Mouse (Mus musculus): Measurements from ENCODE around the gene Zfp78.
"Not testable (repeated sequence)": the region's sequence is repeated elsewhere in the genome, so short reads cannot be mapped to it uniquely, and the experiment has no call there.

Gene Zfp78

GRCm38 (mm10) chr7:6363047-6363488 is at the start of gene Zfp78:
TSS of gene Zfp78 (plus strand) at chr7:6363280.
- DNase-seq (ENCODE audit: low spot score in 2 of 2) = no peak

DNA sequence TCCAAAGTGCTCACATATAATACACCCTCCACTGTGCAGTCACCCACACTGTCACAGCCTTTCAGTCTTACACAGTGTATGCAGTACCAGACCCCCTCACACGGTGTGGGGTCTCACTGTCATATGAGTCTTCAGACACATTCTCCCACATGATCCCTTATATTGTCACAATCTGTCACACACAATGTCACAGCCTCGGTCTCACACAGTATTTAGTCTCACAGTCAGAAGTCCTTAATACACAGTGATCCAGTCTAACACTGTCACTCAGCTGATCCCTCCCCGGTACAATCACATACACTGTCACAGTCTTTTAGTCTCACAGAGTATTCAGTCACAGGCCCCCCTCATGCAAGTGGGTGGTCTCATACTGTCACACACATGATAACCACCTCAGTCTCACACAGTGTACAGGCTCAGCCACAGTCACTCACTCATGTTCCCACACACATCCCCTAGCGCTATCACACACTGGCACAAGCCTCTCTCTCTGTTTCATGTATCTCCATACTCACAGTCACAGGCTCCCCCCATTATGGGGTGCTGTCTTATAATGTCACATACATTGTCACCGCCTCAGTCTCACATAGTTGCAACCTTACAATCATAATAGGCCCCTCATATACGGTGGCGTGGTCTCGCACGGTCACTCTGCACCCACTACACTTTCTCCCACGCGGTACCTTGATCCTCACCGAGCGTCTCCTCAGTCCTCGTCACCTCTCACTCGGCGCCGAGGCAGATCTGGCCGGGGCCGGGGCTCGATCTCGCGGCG is 32.4 kb upstream of the Zfp78 start:
- DNase-seq (ENCODE audit: low spot score in 2 of 2) = no peak

DNA sequence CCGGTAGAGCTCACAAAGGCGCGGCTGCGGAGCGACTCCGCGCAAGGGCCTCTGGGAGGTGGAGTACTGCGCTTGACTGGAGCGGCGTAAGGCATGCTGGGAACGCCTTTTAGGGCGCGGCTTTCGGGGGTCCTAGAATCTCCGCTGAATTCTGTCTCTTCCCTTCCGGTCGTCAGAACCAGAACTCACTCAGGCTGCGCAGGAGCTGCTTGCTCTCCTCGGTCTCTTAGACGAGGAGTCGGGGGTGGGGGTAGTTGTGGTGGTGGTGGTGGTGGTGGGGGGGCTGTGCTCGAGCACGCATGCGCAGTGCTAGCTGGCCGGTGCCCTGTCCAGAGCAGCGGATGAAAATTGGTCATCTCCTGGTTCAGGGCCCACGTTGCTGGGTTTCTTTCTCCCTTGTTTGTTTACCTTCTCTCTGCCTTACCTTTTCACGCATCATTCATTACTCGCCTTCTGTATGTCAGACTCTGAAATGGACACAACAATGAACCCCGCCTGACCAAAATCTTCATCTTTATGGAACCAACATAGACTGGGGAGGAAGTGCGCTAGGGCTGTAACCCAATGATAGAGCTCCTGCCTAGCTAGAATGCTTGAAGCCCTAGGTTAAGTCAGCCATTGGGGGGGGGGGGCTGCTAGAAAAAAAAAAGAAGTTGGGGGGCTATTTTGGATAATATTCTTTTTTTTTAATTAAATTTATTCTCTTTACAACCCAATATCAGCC is 31.7 kb upstream of the Zfp78 start, which contains the start of gene Zfp583:
Gene Zfp583 (minus strand): TSS at position 53 of the 724 bp plus-strand sequence.
- peak; percentile 53 to 88 for DNase-seq (ENCODE audit: low spot score in 2 of 2)

GRCm38 (mm10) chr7:6339865-6340264 is 23.2 kb upstream of the Zfp78 start:
- no peak for DNase-seq (ENCODE audit: low spot score in 2 of 2)

DNA sequence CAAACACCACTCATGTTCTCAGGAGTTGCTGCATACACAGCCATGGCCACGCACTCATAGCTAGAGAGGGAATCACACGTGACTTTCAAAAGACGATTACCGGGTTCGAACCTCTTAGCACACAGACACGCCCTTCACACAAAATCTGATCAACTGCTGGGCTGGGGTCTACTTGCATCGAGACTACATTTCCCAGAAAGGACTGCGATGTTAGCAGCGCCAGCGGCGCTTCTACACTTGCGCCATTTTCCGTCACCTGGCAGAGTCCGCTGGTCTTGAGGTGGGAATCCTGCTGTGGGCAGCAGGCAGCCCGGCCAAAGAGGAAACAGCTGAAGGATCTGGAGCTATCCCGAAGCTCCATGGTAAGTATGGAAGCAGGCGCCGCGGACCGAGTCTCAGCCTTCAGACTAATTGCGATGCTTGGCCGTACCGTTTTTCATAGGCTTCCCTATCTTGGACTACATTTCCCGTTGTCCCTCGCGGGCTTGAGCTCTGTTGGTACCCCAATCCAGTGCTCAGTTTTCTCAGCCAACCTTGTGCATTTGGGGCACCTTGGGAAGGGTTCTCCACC is 19.5 kb upstream of the Zfp78 start, which contains the start of gene Gm3854:
Gene Gm3854 (plus strand): TSS at position 259 of the 571 bp plus-strand sequence.
- peak in 1 of 2 experiments; percentile 84 for DNase-seq (ENCODE audit: low spot score in 2 of 2)

DNA sequence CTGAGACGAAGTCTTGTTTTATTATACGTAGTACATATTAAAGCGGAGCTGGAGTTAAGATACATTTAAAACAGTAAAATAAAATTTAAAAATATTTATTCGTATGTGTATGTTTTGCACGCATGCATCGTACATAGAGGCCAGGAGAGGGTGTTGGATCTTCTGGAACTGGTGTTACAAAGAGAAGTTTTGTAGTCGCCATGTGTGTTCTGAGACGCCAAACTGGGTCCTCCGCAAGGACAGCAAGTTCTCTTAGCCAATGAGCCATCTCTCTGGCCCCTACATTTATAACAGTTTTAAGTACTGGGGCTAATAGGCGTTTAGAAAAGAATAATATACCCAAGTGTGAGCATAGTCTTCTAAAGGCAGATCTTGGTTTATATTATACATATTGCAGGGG is 19.0 kb upstream of the Zfp78 start:
- DNase-seq (ENCODE audit: low spot score in 2 of 2) = no peak

DNA sequence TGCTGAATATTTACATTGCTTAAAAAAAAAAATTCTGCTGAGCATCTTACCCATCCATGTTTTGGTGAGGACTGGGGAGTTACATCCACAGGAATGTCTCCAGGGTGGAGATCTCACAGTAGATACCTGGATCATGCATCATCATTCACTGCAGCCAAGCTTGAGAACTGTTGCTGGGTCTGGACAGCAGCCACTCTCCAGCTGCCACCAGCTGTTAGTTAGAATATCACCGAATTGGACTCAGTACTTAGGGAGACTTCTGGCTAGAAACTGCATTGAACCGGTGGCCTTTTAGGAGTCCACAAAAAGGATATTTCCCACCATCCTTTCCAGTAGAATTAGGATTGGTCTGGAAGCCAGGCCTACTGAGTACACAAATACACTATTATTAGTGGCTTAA is 5.0 kb upstream of the Zfp78 start:
- no peak for DNase-seq (ENCODE audit: low spot score in 2 of 2)

- no peak for DNase-seq (ENCODE audit: low spot score in 2 of 2)
Observed at GRCm38 (mm10) chr7:6358937-6359590, 4.0 kb upstream of the Zfp78 start.

GRCm38 (mm10) chr7:6360477-6361060 is 2.5 kb upstream of the Zfp78 start:
- DNase-seq (ENCODE audit: low spot score in 2 of 2) = no peak

DNA sequence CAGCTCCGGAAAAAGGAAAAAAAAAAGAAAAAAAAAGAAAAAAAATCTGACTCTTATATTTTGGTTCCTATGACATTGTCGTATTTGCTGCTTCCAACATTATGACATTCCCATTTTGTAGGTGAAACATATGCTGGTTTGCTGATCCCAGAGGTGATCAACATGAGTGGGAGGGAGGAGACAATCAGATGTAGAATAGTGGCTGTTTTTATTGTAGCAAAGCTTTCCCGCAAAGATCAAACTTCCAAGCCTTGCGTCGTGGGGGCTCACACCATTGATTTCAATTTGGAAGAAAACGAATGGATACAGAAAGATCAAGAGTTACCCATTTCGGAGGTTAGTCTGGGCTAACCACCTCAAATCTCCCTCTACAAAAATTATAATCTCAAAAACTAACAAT is 1.3 kb upstream of the Zfp78 start:
- DNase-seq (ENCODE audit: low spot score in 2 of 2) = no peak

DNA sequence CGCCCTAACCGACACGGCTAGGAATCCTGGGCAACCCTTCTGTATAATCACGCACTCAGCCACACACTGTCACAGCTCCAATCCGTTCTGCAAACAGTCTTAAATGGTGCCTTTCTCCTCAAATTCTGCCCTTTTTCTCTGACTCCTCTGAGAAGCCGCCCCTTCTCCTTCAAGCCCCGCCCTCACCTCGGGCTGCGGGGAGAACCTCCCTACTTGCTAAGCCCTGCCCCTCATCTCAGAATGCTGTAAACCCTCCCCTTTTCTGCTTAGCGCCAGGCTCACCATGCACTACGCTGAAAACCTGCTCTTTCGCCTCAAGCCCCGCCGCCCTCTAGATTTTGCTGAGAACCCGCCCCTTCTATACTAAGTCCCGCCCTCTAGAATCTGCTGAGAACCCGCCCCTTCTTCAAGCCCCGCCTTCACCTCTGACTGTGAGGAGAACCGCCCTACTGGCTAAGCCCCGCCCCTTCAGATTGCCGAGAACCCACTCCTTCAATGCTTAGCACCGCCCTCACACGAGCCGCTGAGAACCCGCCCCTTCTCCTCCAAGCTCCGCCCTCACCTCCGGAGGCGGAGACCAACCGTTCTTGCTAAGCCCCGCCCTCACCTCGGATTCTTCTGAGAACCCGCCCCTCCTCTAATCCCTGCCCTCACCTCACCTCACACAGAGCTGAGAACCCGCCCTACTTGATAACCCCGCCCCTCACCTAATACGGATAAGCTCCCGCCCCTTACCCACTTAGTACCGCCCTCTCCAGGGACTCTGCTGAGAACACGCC is 623 bp upstream of the Zfp78 start:
- peak; percentile 98 to 99 for DNase-seq (ENCODE audit: low spot score in 2 of 2)

DNA sequence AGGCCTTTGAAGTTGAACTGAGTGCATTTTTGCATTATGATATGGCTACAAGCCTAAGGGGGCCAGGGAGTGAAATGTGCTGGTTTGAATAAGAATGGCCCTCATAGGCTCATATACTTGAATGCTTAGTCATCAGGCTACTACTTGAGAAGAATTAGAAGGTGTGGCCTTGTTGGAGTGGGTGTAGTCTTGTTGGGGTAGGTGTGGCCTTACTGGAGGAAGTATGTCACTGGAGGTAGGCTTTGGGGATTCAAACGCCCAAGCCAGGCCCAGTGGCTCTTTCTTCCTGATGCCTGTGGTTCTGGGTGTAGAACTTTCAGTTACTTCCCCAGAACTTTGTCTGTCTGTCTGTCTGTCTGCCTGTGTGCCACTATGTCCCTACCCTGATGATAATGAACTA is 1.7 kb downstream of the Zfp78 start:
- no peak for DNase-seq (ENCODE audit: low spot score in 2 of 2)

DNA sequence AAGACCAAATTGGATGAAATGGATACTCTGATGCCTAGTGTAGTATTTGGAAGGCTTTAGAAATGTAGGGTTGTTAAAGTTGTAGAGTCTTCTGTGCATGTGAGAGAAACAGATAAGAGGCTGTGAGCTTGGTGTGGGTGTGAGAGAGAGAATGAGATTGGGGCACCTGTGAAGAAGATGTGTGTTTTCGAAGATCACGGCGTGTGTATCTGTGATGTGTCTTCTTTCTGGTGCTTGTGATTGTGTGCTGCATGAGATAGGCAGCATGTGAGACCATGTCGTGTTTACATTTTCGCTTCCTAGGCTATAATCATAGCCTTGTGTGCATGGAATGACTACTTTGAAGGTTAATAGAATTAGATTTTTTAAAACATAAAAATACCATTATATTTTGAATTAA is 4.1 kb downstream of the Zfp78 start:
- no peak for DNase-seq (ENCODE audit: low spot score in 2 of 2)

- DNase-seq (ENCODE audit: low spot score in 2 of 2) = not testable (repeated sequence)
Observed at GRCm38 (mm10) chr7:6368146-6368545, 5.1 kb downstream of the Zfp78 start.

DNA sequence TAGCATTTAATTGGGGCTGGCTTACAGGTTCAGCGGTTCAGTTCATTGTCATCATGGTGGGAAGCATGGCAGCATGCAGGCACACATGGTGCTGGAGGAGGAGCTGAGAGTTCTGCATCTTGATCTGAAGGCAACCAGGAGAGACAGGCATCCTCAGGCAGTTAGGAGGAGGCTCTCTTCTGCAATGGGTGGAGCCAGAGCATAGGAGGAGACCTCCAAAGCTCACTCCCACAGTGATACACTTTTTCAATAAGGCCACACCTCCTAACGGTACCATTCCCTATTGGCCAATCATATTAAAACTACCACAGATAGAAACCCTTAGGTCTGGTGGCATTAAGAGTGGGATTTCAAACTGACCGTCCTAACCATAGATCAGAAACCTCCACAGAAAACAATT is 6.4 kb downstream of the Zfp78 start:
- no peak for DNase-seq (ENCODE audit: low spot score in 2 of 2)

GRCm38 (mm10) chr7:6372993-6373392 is 9.9 kb downstream of the Zfp78 start:
- DNase-seq (ENCODE audit: low spot score in 2 of 2) = no peak

GRCm38 (mm10) chr7:6378441-6378840 is 15.4 kb downstream of the Zfp78 start:
- peak; percentile 55 to 82 for DNase-seq (ENCODE audit: low spot score in 2 of 2)

DNA sequence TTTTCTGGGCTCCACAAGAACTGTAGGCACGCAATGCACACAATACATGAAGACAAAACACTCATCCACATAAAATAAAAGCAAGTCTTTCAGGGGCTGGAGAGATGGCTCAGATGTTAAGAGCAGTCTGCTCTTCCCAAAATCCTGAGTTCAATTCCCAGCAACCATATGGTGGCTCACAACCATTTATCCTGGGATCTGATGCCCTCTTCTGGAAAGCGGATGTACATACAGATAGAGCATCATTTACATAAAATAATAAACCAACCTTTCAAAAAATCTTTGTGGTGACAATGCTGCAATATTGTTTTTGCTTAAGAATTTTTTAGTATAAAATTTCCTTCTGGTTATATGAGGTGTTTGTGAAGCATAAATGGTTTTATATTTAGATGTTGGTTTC is 18.4 kb downstream of the Zfp78 start:
- DNase-seq (ENCODE audit: low spot score in 2 of 2) = no peak

- DNase-seq (ENCODE audit: low spot score in 2 of 2) = peak; percentile 82 to 92
Observed at GRCm38 (mm10) chr7:6383044-6383455, 20.0 kb downstream of the Zfp78 start, which contains the start of gene Zfp28. TSS of gene Zfp28 (plus strand) at chr7:6383295.

DNA sequence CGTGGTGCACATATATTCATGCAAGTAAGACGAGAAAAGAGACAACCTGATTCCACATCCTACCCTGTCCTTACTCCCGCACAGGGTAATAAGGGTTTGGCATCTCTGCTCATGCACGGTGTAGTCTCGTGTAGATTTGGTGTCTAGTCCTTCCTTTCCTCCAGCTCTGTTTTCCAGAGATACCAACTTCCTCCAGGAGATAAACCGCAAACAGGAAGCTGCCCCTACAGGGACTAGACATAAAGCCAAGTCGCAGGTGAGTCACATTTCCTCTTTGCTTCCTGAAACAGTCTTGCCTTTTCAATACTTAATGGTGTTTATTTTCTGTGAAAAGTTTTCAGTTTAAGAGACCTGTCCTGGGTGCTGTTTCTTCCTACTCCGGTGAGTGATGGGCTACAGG is 20.9 kb downstream of the Zfp78 start:
- DNase-seq (ENCODE audit: low spot score in 2 of 2) = no peak

- peak in 1 of 2 experiments; percentile 47 for DNase-seq (ENCODE audit: low spot score in 2 of 2)
Observed at GRCm38 (mm10) chr7:6386995-6387394, 23.9 kb downstream of the Zfp78 start.
